Mouse (Mus musculus): ENCODE data around the gene Vps37b. TPM values are rescaled to one million over a fixed set of nuclear protein-coding genes. Genes with fewer than 3 reads are reported as not detected.
"Not testable (repeated sequence)": the region's sequence is repeated elsewhere in the genome, so short reads cannot be mapped to it uniquely, and the experiment has no call there.

Vps37b gene
- total RNA-seq (2017): 118 to 126 TPM (median 121 TPM) in 3 replicates

GRCm38 (mm10) chr5:124032001-124032508 is at the start of gene Vps37b:
Gene Vps37b (minus strand): TSS chr5:124032270.
- peak; percentile 68 for ATAC-seq (replicated peaks; ENCODE audit: insufficient number of reproducible peaks, low FRiP score, low TSS enrichment, poor library complexity, severe bottlenecking)

- ATAC-seq (replicated peaks; ENCODE audit: insufficient number of reproducible peaks, low FRiP score, low TSS enrichment, poor library complexity, severe bottlenecking): no peak
Measured at GRCm38 (mm10) chr5:124079880-124080279, 47.8 kb upstream of the Vps37b start.

- ATAC-seq (replicated peaks; ENCODE audit: insufficient number of reproducible peaks, low FRiP score, low TSS enrichment, poor library complexity, severe bottlenecking): no peak
Measured at GRCm38 (mm10) chr5:124078794-124079416, 46.8 kb upstream of the Vps37b start.

GRCm38 (mm10) chr5:124077856-124078460 is 45.9 kb upstream of the Vps37b start:
- no peak for ATAC-seq (replicated peaks; ENCODE audit: insufficient number of reproducible peaks, low FRiP score, low TSS enrichment, poor library complexity, severe bottlenecking)

- ATAC-seq (replicated peaks; ENCODE audit: insufficient number of reproducible peaks, low FRiP score, low TSS enrichment, poor library complexity, severe bottlenecking): no peak
Measured at GRCm38 (mm10) chr5:124077241-124077640, 45.2 kb upstream of the Vps37b start.

- no peak for ATAC-seq (replicated peaks; ENCODE audit: insufficient number of reproducible peaks, low FRiP score, low TSS enrichment, poor library complexity, severe bottlenecking)
Measured at GRCm38 (mm10) chr5:124076559-124076958, 44.5 kb upstream of the Vps37b start.

GRCm38 (mm10) chr5:124075716-124076115 is 43.6 kb upstream of the Vps37b start:
- ATAC-seq (replicated peaks; ENCODE audit: insufficient number of reproducible peaks, low FRiP score, low TSS enrichment, poor library complexity, severe bottlenecking): peak; percentile 44

- 0 out of 2 replicates have a peak, but pooled peaks have one; percentile 23 for ATAC-seq (replicated peaks; ENCODE audit: insufficient number of reproducible peaks, low FRiP score, low TSS enrichment, poor library complexity, severe bottlenecking)
Measured at GRCm38 (mm10) chr5:124074845-124075307, 42.8 kb upstream of the Vps37b start.

- ATAC-seq (replicated peaks; ENCODE audit: insufficient number of reproducible peaks, low FRiP score, low TSS enrichment, poor library complexity, severe bottlenecking): no peak
Measured at GRCm38 (mm10) chr5:124073682-124074081, 41.6 kb upstream of the Vps37b start.

GRCm38 (mm10) chr5:124069657-124070056 is 37.6 kb upstream of the Vps37b start:
- no peak for ATAC-seq (replicated peaks; ENCODE audit: insufficient number of reproducible peaks, low FRiP score, low TSS enrichment, poor library complexity, severe bottlenecking)

- ATAC-seq (replicated peaks; ENCODE audit: insufficient number of reproducible peaks, low FRiP score, low TSS enrichment, poor library complexity, severe bottlenecking): no peak
Measured at GRCm38 (mm10) chr5:124062037-124062824, 30.2 kb upstream of the Vps37b start.

- peak; percentile 90 for ATAC-seq (replicated peaks; ENCODE audit: insufficient number of reproducible peaks, low FRiP score, low TSS enrichment, poor library complexity, severe bottlenecking)
Measured at GRCm38 (mm10) chr5:124059677-124060076, 27.6 kb upstream of the Vps37b start.

GRCm38 (mm10) chr5:124058749-124059148 is 26.7 kb upstream of the Vps37b start:
- ATAC-seq (replicated peaks; ENCODE audit: insufficient number of reproducible peaks, low FRiP score, low TSS enrichment, poor library complexity, severe bottlenecking): no peak

- no peak for ATAC-seq (replicated peaks; ENCODE audit: insufficient number of reproducible peaks, low FRiP score, low TSS enrichment, poor library complexity, severe bottlenecking)
Measured at GRCm38 (mm10) chr5:124056956-124057355, 24.9 kb upstream of the Vps37b start.

- no peak for ATAC-seq (replicated peaks; ENCODE audit: insufficient number of reproducible peaks, low FRiP score, low TSS enrichment, poor library complexity, severe bottlenecking)
Measured at GRCm38 (mm10) chr5:124056219-124056618, 24.1 kb upstream of the Vps37b start.

- not testable (repeated sequence) for ATAC-seq (replicated peaks; ENCODE audit: insufficient number of reproducible peaks, low FRiP score, low TSS enrichment, poor library complexity, severe bottlenecking)
Measured at GRCm38 (mm10) chr5:124052641-124053040, 20.6 kb upstream of the Vps37b start.

- ATAC-seq (replicated peaks; ENCODE audit: insufficient number of reproducible peaks, low FRiP score, low TSS enrichment, poor library complexity, severe bottlenecking): peak; percentile 82
Measured at GRCm38 (mm10) chr5:124051899-124052491, 19.9 kb upstream of the Vps37b start.

GRCm38 (mm10) chr5:124050095-124051050 is 18.3 kb upstream of the Vps37b start:
- peak; percentile 41 for ATAC-seq (replicated peaks; ENCODE audit: insufficient number of reproducible peaks, low FRiP score, low TSS enrichment, poor library complexity, severe bottlenecking)

Data from monocyte, adult 5-6 weeks (primary cell).